Mouse (Mus musculus): ENCODE measurements around the gene Btbd35f10. TPM values are rescaled to one million over a fixed set of nuclear protein-coding genes. Genes with fewer than 3 reads are reported as not detected.
"Not testable (repeated sequence)": the region's sequence is repeated elsewhere in the genome, so short reads cannot be mapped to it uniquely, and the experiment has no call there.

The Btbd35f10 gene
- polyA plus RNA-seq (2015; fragmentation: Nextera tagmentation; extraction: Ambion mirVana) = not detected in 2 replicates

- H3K4me3 ChIP-seq (replicated peaks); H3K4me2 ChIP-seq; H3K9me3 ChIP-seq (replicated peaks); H3K27me3 ChIP-seq; H3K4me1 ChIP-seq; H3K9ac ChIP-seq; ATAC-seq (replicated peaks; ENCODE audit: low FRiP score); H3K27ac ChIP-seq; H3K36me3 ChIP-seq: not testable (repeated sequence)
- no CpG with 5 or more reads among the region's 3 CpGs for WGBS
Measured at GRCm38 (mm10) chrX:3752785-3753184, at the start of gene Btbd35f10. Gene Btbd35f10 (minus strand): TSS chrX:3752885.

Other genes with a start within 250 kb of the Btbd35f10 start
- gene Btbd35f18, start 52.7 kb downstream of the Btbd35f10 start, polyA plus RNA-seq (2015; fragmentation: Nextera tagmentation; extraction: Ambion mirVana) = not detected in 2 replicates
- not detected in 2 replicates for gene Btbd35f16, start 204.1 kb upstream of the Btbd35f10 start, polyA plus RNA-seq (2015; fragmentation: Nextera tagmentation; extraction: Ambion mirVana)